Mouse (Mus musculus): ENCODE data around the gene Cdc42bpg. TPM values are rescaled to one million over a fixed set of nuclear protein-coding genes. Genes with fewer than 3 reads are reported as not detected.

The Cdc42bpg gene
- total RNA-seq, 2 experiments from 2014 or later, result 8.9 to 9.8 TPM

DNA sequence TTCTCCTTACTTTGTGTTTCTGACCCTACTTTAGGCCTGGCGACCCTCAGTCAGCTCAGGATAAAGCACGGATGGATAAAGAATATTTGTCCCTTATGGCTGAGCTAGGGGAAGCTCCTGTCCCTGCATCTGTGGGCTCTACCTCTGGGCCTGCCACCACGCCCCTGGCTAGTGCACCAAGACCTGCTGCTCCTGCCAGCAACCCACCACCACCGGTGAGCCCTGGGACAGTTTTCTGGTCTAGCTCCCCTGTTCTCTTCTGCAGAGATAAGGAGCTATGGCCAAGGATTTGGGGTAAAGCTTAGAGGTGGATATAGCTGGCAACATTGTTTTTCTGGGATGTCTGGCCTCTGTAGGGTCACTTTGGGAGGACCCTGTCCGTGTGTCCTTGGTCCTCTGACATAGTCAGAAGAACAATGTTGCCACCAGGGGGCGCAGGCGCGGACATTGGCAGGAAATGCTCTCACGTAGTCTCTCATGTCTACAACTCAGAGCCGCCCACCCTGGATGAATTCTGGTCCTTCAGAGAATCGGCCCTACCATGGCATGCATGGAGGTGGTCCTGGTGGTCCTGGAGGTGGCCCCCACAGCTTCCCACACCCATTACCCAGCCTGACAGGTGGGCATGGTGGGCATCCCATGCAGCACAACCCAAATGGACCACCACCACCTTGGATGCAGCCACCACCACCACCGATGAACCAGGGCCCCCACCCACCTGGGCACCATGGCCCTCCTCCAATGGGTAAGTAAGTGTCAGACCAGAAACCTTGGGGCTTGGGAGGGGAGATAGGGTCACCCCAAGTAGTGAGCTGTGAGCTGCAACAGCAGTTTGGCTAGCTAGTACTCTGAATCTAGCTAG, 67.5 kb downstream of the Cdc42bpg start:
- intact Hi-C loops (cut with DNase I), result no loop called here
- DNase-seq, result peak; percentile 88 to 94

DNA sequence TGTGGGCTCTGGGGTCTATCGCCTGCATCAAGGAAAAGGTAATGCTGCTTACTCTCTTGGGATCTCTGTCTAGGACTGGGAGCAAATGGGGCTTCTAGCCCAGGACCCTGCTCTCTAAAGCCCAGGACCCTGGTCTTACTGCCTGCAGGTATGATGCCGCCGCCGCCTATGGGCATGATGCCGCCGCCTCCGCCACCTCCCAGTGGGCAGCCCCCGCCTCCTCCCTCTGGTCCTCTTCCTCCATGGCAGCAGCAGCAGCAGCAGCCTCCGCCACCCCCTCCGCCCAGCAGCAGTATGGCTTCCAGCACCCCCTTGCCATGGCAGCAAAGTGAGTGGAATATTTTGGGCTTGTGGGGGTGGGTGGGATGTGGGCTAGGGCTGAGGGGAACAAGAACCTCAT, 68.3 kb downstream of the Cdc42bpg start:
- no peak for DNase-seq
- intact Hi-C loops (cut with DNase I), result no loop called here

Small RNAs within 50 kb of the gene (microRNA-seq; reads per million reads assigned to microRNA genes)
- gene Mir192, result 11.0 to 19.1 reads per million in 2 experiments
- gene Mir194-2, result 17.5 to 35.0 reads per million in 2 experiments
- gene Mir6989, result 1.1 to 3.5 reads per million in 2 experiments

Other genes starting within 250 kb of the Cdc42bpg start
- 10 to 100 TPM; 37.1 to 37.4 TPM for gene Mrpl49, start 248.7 kb upstream of the Cdc42bpg start, total RNA-seq (2021)
- gene Fau, start 248.6 kb upstream of the Cdc42bpg start, total RNA-seq (2021), result 100 to 1,000 TPM; 597 to 635 TPM
- 10 to 100 TPM; 11.8 to 12.6 TPM for gene Znhit2, start 245.3 kb upstream of the Cdc42bpg start, total RNA-seq (2021)
- 1 to 10 TPM; 2.9 to 5.5 TPM for gene Tm7sf2, start 238.1 kb upstream of the Cdc42bpg start, total RNA-seq (2021)
- 10 to 100 TPM; 27.9 to 32.3 TPM for gene Vps51, start 229.2 kb upstream of the Cdc42bpg start, total RNA-seq (2021)
- not detected for gene Tmem262, start 226.4 kb upstream of the Cdc42bpg start, total RNA-seq (2021)
- gene Gm28374, start 224.2 kb upstream of the Cdc42bpg start, total RNA-seq (2021), result not detected
- 10 to 100 TPM; 16.7 to 19.7 TPM for gene Zfpl1, start 221.5 kb upstream of the Cdc42bpg start, total RNA-seq (2021)
- gene Cdca5, start 221.5 kb upstream of the Cdc42bpg start, total RNA-seq (2021), result 1 to 10 TPM; 1.1 to 1.5 TPM
- gene AC131692.1, start 212.0 kb upstream of the Cdc42bpg start, total RNA-seq (2021), result not detected
- not detected for gene Naaladl1, start 200.7 kb upstream of the Cdc42bpg start, total RNA-seq (2021)
- gene Sac3d1, start 187.8 kb upstream of the Cdc42bpg start, total RNA-seq (2021), result 1 to 10 TPM; 9.4 to 9.7 TPM
- gene Snx15, start 178.2 kb upstream of the Cdc42bpg start, total RNA-seq (2021), result 10 to 100 TPM; 12.2 to 14.7 TPM
- under 1 TPM; 0.46 to 0.88 TPM for gene Batf2, start 165.5 kb upstream of the Cdc42bpg start, total RNA-seq (2021)
- 10 to 100 TPM; 54.8 to 58.4 TPM for gene Arl2, start 164.9 kb upstream of the Cdc42bpg start, total RNA-seq (2021)
- not detected for gene Majin, start 122.1 kb upstream of the Cdc42bpg start, total RNA-seq (2021)
- gene Gpha2, start 80.1 kb upstream of the Cdc42bpg start, total RNA-seq (2021), result not detected
- 10 to 100 TPM; 31.4 to 35.1 TPM for gene Ppp2r5b, start 70.6 kb upstream of the Cdc42bpg start, total RNA-seq (2021)
- gene Atg2a, start 64.8 kb upstream of the Cdc42bpg start, total RNA-seq (2021), result 10 to 100 TPM; 20.4 to 22.7 TPM
- gene Ehd1, start 29.7 kb upstream of the Cdc42bpg start, total RNA-seq (2021), result 100 to 1,000 TPM; 163 to 172 TPM
- 10 to 100 TPM; 18.2 to 18.5 TPM for gene Men1, start 28.5 kb downstream of the Cdc42bpg start, total RNA-seq (2021)
- 10 to 100 TPM; 56.3 TPM for gene Map4k2, start 34.7 kb downstream of the Cdc42bpg start, total RNA-seq (2021)
- gene Sf1, start 57.2 kb downstream of the Cdc42bpg start, total RNA-seq (2021), result 100 to 1,000 TPM; 102 to 105 TPM
- gene Pygm, start 77.9 kb downstream of the Cdc42bpg start, total RNA-seq (2021), result 100 to 1,000 TPM; 824 to 866 TPM
- gene Rasgrp2, start 92.9 kb downstream of the Cdc42bpg start, total RNA-seq (2021), result 10 to 100 TPM; 66.6 to 70.7 TPM
- 1 to 10 TPM; 5.2 to 5.9 TPM for gene Nrxn2, start 112.3 kb downstream of the Cdc42bpg start, total RNA-seq (2021)
- not detected for gene Slc22a12, start 236.6 kb downstream of the Cdc42bpg start, total RNA-seq (2021)